Mouse (Mus musculus) urinary bladder, postnatal 4 days (tissue): Measurements from ENCODE around the gene Slc25a33.

Source experiments
- DNase-seq, 2 experiments: peaks; one replicate each; pipeline ENCODE4 v3.0.0; 2021 to 2022; ENCODE audit warnings: low spot score in 2 of 2

Slc25a33 gene

DNA sequence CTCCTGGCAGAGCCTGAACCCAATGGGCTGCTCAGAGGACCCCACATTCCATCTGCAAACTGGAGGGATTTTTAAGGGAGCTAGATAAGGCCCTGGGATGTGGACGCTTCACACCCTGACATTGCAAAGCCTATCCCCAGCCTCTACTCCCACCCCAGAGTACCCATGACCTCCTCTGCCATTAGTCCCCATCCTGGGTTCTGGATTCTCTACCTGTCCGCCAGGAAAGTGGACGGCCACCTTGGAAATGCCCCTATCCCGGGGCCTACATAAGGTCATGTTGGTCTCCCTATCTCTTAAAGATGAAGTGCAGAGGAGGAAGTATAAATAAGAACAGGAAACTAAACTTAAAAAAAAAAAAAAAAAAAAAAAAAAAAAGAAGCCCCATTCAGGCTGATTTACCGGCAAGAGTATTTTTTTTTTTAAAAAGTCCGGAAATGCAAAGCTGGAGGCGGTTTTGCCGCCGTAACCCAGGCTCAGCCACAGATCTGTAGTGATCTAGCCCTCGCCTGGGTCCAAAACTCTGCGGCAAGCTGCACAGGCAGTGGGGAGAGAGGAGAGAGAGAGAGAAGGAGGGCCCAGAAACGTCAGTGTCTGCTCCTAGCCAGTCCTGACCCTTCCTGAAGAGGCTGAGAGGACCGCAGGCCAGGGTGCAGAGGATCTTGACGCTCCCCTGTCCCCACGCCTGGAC lies 76.4 kb downstream of the Slc25a33 start:
- DNase-seq = no peak

DNA sequence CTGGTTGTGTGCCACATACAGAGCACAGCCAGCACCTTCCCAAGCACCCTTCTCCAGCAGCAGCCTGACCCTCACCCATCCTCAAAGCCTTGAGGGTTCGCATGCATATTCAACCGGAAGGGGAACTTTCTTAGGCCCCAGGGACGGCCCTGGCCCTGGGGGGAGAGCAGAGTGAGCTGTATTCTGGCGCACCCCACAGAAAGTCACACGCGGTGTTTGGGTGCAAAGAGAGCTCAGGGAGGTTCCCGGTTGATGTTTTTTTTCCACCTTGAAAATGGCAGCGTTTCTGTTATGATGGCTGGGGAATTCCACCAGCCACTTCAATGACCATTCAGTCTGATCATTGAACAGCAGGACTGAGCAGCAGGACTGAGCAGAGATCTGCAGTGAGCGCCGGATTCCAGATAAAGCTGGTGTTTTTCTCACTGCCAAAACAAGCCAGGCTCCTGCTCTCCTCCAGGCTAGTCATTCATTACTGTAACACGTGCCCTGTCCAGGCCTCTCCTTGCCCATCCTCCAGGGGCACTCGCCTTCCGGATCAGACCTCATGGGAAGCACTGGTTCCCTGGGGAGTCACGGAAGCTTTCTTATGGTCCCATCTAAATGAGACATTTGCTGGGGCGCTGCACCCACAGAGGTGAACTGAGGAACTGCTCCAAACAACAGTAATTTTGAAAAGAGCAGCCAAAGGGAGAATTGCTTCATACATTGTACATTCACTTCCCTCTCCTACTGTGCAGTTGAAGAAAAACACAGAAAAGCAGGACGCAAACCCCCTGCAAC lies 77.7 kb downstream of the Slc25a33 start:
- no peak for DNase-seq
